Mouse (Mus musculus) brain, embryonic 18.5 days (tissue): ENCODE measurements around the gene Cntn4.
"Not testable (repeated sequence)": the region's sequence is repeated elsewhere in the genome, so short reads cannot be mapped to it uniquely, and the experiment has no call there.

Experiments
- DNase-seq: peaks from one replicate; pipeline ENCODE4 v3.0.0-alpha.2; 2012; ENCODE audit warnings: low read depth, low spot score

Cntn4 gene

DNA sequence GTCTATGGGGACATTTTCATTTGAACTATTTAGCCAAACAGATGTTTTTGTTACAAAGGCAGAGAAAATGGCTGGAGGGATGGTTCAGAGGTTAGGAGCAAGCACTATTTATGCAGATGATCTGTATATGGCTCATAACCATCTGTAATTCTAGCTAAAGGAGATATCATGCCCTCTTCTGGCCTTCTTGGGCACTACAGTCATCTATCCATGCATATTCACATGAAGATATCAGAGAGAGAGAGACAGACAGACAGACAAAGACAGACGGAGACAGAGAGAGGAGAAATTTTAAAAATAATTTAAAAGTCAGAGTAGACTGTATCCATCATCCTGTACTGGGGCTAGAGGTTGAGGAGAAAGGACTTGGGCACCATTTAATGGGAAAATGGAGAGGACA lies 652.2 kb downstream of the Cntn4 start:
- no peak for DNase-seq

DNA sequence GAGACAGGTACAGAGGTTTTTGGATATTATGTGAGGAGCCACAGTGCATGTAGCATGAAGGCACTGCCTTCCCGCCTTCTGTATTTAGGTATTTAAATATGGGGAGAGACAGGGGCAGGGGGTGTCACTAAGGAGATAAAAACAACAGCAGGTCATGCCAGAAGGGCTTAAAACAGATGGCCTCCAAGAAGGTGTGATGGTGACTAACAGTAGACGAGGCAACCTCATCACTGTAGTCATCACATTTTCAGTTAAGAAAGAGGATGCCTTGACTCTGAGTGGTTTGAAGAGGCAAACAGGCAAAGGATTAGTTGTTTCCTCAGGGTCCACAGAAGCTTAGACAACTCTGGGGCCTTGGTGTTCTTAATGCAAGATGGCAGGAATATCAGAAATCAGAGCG lies 655.0 kb downstream of the Cntn4 start:
- DNase-seq, result no peak

DNA sequence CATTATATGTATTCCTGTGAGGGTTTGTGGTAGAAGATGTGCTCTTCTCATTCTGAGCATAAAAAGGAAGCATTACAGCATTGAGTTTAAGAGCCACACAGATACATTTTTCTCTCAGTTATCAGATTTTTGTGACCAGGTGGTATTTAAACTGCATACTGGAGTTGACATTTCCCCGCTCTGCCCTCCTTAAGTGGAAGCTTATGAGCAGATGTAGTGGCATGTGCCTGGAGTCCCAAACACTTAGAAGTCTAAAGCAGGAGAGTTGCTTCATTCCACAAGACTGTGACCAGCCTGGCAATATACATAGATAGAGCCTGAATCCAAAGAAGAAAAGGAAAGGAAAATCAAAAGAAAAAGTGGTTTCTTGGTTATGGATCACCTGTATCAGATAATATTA lies 655.5 kb downstream of the Cntn4 start:
- no peak for DNase-seq

DNA sequence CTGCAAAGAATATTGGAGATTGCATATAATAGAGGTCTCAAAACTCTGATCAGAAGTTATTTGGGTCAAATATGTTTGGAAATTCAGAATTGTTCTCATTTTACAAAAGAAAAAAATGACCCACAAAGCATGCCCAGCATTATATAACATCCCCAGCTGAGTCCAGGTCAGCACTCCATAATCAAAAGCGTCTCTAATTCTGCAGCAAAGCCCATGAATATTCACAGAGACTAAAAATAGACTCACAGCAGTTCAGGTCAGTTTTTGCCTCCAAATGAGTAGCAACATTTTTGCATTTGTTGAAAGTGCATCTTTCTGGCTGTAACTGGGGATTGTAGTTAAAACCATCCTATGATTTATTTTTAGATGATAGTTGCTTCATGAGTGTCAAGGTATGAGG lies 657.6 kb downstream of the Cntn4 start:
- DNase-seq, result no peak

DNA sequence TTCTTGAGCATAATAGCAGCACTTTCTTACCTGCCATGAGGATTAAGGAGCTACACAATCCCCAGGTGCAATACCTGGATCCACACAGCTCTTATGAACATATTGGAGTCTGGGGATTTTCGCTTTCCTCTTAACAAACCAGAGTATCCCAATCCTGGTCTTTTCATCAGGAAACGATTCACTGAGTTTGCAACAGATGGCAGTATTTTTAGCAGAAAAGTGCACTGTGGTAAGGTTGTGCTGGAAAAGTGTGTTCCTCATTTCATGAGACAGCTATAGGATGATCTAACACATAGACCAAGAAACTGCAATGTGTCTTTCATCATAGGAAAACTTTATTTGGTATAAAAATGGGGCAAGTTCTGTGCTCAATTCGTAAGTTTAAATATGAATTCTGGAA lies 659.3 kb downstream of the Cntn4 start:
- DNase-seq, result no peak

DNA sequence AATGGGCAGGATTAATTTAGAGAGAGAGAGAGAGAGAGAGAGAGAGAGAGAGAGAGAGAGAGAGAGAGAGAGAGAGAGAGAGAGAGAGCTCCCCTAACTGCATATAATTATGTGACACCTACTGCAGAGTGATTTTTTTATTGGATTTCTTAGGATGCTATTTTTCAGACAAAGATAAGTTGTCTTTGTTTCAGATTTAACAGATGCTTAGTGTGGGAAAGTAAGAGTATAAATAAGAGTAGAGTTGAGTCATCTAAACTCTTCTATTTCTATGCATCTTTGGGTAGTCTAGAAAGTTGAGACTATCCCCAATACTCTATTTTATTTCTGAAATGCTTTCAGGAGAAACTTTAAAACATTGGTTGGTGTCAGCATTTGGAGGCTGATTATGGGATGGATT lies 660.4 kb downstream of the Cntn4 start:
- DNase-seq, result no peak

DNA sequence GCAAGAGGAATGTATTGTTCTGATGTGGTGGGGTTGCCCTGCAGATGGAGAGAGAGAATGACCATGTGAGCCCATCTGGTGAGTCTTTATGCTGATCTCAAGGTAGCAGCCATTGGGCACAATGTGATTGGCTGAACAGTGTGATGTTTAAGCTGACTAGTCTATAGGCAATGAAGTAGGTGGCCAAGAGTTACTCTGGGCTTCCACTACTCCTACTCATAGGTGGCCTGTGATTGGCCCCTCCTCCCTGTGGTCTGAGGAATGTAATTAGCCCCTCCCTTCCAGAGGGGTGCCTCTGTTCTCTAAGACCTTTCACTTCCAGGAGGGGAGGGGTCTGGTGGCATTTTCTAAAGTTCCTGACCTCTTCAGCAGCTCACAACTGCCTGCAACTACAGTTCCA lies 663.7 kb downstream of the Cntn4 start:
- DNase-seq, result no peak

DNA sequence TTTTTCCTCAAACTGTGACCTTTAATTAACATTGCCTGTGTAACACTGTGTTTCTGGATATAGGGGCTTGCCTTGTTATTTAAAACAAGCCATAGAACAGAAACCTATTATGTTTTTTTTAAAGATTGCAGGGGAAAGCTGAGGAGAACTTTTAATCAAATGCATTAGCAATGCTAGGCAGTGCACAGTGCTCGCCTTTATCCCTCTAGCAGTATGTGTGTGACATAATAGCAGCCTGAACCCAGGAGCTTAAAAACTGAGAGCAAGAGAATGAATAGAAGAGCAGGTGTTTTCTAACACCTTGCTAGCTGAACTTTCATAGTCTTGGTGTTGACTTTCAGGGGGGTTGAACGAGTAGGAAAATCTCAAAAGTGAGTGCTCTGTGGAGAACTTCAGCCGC lies 672.6 kb downstream of the Cntn4 start:
- DNase-seq, result no peak

DNA sequence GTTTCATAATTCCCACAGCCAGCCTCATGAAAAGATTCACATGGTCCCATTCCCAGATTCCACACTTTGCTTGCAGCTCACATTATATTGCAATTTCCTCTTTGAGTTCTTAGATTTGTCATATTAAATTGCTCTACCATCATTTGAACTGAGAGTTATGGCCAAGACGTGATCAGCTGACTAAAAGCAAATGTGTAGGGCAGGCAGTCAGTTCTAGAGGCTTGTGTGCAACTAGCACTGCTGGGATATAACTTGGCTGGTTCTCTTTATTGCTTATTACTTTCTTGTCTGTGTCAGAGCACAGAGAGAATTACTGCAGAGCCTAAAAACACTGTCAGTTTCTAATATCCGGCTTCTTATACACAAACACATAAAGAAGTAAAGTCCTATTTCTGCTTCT lies 673.9 kb downstream of the Cntn4 start:
- no peak for DNase-seq

DNA sequence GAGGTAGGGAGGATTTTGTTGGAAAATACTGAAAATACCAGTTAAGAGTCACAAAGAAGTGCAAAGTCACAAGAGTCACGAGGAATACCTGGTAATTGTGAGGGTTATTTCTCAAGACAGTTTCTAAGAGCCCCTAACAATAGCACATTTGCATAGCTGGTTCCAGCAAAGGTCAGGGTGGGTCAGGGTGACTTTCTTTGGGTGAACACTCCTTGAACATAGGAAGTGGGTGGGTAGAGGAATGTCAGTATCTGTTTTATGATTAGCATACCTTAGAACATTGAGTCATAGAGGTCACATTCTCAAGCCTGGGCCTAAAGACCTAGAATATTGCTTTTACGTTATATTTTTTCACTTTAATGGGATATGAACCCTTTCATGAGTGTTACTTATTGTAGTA lies 681.3 kb downstream of the Cntn4 start:
- DNase-seq, result not testable (repeated sequence)

DNA sequence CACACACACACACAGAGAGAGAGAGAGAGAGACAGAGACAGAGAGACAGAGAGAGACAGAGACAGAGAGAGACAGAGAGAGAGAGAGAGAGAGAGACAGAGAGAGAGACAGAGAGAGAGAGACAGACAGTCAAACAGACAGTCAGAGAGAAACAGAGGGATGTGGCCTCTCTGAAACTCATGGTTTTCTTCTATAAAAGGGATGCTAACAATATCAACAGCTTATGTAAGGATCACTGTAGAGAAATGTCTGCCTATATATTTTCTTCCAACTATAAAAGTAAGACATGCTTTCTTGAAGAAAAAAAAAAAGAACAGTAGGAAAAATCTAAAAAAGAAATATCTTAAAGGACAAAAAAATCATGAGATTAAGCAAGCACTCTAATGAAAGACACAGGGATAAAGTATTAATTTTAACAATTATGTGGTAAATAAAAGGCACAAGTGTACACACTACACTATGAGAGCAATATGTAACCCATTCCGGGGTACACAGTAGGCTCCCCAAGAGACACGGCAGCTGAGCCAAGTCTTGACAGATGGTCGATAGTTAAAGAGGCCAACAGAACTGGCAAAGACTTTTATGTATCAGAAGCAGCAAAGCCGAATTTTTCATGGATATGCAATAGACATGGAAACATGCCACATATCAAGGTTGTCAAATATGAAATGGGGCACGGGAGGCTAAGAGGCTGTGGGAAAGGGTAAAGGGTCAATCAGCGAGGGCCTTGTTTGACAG lies 704.0 kb downstream of the Cntn4 start:
- no peak for DNase-seq

DNA sequence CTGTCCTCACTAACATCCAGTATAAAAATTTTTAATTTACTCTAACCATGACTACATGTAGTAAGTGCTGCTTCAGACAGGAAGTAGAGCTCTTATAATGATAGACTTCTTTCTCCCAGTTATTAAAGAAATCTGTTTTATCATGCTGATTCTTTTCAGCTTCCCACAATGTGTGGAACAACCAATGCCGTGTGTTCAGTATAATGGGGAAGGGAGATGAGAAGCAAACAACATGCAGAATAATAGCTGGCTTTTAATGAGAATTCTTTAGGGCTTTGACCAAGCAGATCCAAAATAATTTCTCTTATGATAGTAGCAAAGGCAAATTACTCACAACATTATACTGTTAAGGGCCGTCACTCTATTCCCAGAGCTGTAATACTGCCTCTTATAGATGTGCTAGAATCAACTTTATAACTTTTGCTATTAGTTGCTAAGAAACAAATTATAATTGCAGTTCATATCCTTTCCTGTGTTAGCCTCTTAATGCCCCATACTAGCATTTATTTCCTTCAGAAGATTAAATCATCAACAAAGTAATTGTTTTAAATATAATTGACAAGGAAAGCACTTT lies 710.5 kb downstream of the Cntn4 start:
- no peak for DNase-seq

DNA sequence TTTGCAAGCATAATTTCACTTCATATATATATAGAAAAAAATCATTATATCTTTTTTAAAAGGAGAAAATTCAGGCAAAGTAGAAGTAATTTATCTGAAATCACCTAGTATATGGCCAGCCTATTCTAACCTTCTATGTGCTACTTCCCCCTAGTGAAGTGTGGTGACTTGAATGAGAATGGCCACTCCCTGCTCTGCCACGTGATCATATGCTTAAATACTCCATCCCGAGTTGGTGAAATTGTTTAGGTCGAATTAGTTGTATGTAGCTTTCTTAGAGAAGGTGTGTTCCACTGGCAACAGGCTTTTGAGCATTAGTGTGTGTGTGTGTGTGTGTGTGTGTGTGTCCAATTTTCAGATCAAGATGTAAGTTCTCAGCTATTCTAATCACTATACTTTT lies 730.6 kb downstream of the Cntn4 start:
- no peak for DNase-seq

DNA sequence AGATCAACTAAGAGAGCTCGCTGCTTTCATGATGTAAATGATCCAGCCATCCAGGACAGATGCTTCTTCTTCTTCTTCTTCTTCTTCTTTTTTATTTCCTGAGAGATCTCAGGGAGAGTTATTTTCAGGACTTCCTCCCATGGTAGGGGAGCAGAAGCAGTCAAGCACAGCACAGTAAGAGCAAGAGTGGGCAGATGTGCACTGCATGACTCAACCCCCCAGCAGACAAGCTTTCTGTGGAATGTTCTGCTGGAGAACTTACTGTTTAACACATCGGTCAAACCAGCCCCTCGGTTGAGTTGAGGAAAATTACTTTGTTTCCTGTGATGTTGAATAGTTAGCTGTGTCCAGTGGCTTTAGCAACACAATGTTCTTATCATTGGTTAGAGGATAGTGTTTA lies 731.2 kb downstream of the Cntn4 start:
- no peak for DNase-seq

DNA sequence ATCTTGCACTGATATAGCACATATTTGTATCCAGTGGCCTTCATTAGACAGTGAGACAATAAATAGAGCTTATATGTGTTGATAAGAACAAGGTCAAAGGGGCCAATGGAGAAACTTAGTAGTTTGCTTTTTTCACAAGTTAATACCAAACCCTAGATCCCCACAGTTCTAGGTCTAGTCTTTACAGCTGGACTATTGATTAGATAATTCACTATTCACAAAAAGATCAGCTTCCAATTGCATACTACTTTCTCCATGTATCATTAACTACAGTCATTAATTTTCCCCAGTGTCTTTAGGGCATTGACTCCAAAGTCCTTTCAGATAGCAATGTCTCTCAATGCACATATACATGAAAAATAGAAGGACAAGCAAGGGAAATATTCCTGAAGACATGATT lies 745.5 kb downstream of the Cntn4 start:
- DNase-seq, result no peak

DNA sequence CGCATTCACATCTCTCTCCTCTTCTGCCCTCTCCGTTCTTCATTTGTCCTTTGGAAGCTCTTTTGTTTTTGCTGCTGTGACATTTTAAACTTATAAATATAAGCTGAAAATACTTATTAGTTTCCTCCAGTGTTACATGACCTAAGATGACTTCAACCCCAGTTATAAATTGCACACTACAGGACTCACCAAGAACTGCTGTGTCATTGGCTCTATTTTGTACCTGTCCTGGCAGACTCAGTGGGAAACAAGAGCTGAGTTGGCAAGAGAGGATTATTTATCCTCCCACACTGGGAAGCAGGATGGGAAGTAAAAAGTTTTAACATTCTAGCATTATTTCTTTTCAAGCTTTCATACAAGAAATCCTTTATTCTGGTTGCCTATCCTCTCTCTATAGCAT lies 746.0 kb downstream of the Cntn4 start:
- DNase-seq, result no peak

DNA sequence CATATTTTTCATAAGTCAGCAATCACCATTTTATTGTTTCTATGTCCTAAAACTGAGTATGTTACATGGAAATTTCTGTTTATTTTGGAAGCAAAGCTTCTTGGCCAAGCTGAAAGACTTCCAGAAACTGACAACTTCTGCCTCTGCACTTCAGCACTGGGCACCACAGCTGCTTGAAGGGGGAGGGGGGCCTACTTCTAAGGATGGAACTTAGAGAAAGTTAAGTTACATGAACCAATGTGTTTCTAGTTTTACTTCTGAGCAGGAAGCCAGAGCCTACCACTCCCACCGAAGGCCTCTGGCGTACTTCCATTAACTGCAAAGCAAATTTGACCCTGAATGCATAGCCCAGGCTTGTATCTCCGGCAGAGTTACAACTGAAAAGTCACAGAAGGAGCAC lies 749.2 kb downstream of the Cntn4 start:
- DNase-seq, result no peak

DNA sequence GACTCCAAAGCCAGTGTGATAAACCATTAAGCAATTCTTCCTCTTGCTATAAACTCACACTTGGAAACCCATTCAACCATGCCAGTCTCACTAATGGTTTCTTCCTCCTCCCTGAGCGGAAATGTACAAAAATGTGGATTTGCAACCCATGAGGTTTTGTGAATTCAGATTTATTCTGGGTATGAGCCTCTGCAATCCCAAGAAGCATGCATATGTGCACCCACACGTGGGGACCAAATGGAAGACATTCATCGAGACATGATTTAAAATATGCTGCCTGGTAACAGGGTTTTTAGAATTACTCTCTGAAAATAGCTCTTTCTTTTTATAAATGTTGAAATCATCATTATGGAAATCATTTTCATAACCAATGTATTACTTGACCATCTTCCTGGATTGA lies 754.0 kb downstream of the Cntn4 start:
- no peak for DNase-seq

DNA sequence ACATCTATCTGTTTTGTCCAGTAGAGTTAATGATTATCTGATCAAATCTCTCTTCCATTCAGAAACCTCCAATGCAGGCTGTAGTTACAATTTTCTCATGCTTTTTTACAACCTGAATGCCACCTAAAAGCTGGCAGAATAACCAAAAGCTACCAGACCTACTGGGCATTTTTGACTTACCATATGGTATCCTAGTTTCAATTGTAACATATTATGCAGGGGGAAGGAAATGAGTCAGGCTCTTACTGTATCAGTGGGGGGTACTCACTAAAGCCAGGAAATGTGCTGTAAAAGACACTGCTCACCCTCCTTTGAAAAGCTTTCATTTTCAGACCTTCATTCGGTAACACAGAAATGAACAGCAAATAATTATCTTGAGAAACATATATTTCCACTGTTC lies 763.3 kb downstream of the Cntn4 start:
- no peak for DNase-seq

DNA sequence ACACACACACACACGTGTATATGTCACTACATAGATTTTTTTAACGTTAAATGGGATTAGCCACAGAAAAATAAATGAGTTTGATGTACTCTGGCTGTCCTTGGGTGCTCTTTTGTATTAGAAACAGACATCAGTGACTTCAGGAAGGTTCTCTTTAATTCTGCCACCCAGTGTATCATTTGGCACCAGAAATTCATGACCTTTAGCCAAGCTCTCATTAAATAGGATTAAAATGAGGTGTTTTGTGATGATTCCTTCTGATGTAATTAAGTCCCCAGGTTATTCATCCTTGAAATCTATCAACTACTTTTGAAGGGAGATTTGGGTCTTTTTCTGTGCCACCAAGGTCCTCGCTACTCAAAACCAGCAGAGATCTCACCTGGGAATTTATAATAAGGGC lies 763.8 kb downstream of the Cntn4 start:
- no peak for DNase-seq

DNA sequence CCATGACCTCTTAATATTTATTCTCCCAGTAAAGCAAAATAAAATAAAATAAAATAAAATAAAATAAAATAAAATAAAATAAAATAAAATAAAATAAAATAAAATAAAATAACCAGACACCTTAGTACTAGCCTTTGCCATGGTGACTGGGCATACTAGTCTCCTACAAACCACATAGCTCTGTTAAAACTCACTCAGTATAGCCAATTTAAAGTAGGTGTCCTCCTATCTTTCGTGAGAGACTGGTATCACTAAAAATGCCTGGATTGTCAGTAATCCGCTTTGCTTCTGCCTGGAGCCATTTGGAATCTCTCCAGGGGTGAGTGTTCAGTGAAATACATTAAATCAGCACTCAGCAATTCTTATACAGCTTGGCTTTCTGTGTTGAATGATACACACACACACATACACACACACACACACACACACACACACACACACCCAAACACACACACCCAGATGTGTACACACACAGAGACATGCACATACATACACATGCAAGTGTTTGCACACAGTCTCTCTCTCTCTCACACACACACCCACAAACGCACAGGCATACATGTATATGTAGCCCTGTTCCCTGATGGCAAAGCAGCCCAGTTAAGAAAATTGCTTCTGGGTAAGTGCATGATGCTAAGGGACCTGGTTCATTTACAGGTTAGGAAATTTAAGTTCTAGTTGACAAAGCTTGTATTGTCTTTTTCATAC lies 776.8 kb downstream of the Cntn4 start:
- DNase-seq, result no peak

DNA sequence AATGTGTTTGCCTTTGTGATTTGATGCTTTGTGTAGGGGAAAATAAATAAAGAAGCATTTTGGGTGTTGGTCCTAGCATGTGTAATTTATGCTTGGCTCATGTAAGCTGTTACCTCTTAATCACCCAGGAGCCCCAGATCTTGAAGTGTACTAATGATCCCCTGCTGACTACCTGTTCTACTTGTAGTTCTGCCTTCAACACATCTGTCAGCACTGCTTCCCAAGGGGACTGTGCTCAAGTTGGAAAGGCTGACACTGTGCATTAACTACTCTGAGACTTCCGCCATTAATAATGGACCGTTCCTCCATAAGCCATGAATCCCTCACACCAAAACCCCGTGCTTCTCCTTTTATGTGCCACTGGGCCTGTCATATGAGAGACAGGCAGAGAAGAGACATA lies 778.2 kb downstream of the Cntn4 start:
- no peak for DNase-seq

DNA sequence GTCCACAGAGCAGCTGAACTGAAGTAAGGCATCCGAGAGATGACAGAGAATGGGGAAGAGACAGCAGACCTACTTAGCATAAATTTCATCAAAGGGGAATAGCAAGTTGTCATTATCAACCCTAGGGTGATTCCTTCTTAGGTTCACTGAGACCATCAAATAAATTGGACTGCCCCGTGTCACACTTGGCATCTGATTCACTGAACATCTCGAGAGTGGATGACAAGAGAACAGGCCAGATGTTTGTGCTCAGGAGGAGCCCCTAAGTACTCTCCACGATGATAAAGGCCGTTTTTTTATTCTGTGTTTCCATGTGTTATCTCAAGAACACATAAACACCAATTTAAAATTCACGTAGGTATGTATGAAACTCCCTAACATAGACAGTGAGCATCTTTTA lies 780.7 kb downstream of the Cntn4 start:
- DNase-seq, result no peak
